Mouse (Mus musculus) activated CD4-positive, CD25-positive, alpha-beta regulatory T cell, adult 4 months (primary cell): ENCODE data around the gene Ccdc181. TPM values are rescaled to one million over a fixed set of nuclear protein-coding genes. Genes with fewer than 3 reads are reported as not detected.

ENCODE experiments used
- polyA plus RNA-seq, 2 experiments: library from polyadenylated mRNA; unstranded; fragments of 100-300 nt; shearing (Covaris generic); gene quantifications; one replicate each; pipeline ENCODE4 v1.2.1; 2017

The Ccdc181 gene
- polyA plus RNA-seq, 2 experiments from 2014 or later = 9.9 to 10.8 TPM

Other genes starting within 250 kb of the Ccdc181 start
- not detected for gene Sele, start 227.4 kb upstream of the Ccdc181 start, polyA plus RNA-seq
- gene Sell, start 213.6 kb upstream of the Ccdc181 start, polyA plus RNA-seq = 100 to 1,000 TPM; 486 to 518 TPM
- gene Selp, start 160.3 kb upstream of the Ccdc181 start, polyA plus RNA-seq = 1 to 10 TPM; 1.9 to 4.3 TPM
- gene F5, start 123.7 kb upstream of the Ccdc181 start, polyA plus RNA-seq = not detected
- 1 to 10 TPM; 2.1 to 2.7 TPM for gene Slc19a2, start 26.5 kb upstream of the Ccdc181 start, polyA plus RNA-seq
- 10 to 100 TPM; 12.4 to 19.6 TPM for gene Nme7, start 28.5 kb downstream of the Ccdc181 start, polyA plus RNA-seq
- gene Blzf1, start 31.9 kb downstream of the Ccdc181 start, polyA plus RNA-seq = 10 to 100 TPM; 17.9 to 21.2 TPM
- 1 to 10 TPM; 1.7 to 2.2 TPM for gene Atp1b1, start 182.8 kb downstream of the Ccdc181 start, polyA plus RNA-seq